Mouse (Mus musculus) embryo, embryonic 9.5 days (tissue): ENCODE results near the gene Ubr4.

Experiments
- DNase-seq: peaks from one replicate; pipeline ENCODE4 v3.0.0-alpha.2; 2017; ENCODE audit errors: extremely low spot score

Ubr4 gene

GRCm38 (mm10) chr4:139535719-139536118 is 183.3 kb downstream of the Ubr4 start:
- DNase-seq = no peak

GRCm38 (mm10) chr4:139536706-139537105 is 184.3 kb downstream of the Ubr4 start:
- no peak for DNase-seq
